Mouse (Mus musculus) c-Kit-negative CD71-positive TER-119-positive erythroid progenitor cells, embryonic 14.5 days (primary cell): ENCODE results near the gene Fam208a.

ENCODE experiments used
- DNase-seq: peaks from one replicate; pipeline ENCODE4 v3.0.0-alpha.2; 2013; ENCODE audit warnings: low read depth, low spot score

The Fam208a gene

GRCm38 (mm10) chr14:27428573-27428972, at the start of gene Fam208a:
Gene Fam208a, plus strand, starts transcription at chr14:27428834.
- DNase-seq: peak; percentile 89

DNA sequence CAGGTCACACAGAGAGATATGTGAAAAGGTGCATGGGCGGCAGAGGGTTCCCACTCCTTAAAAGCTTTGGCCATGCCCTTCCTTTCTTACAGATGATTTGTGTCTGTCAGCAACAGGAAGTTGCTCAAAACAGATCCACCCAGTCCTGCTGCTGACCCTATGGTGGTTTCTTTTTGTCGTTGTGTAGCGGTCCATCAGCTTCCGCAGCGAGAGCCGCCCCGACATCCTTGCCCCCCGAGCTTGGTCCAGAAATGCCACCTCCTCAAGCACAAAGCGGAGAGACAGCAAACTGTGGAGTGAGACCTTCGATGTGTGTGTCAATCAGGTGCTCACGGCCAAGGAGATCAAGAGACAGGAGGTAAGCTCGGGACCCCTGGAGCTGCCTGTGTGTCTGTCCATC, 49.2 kb upstream of the Fam208a start:
- no peak for DNase-seq

DNA sequence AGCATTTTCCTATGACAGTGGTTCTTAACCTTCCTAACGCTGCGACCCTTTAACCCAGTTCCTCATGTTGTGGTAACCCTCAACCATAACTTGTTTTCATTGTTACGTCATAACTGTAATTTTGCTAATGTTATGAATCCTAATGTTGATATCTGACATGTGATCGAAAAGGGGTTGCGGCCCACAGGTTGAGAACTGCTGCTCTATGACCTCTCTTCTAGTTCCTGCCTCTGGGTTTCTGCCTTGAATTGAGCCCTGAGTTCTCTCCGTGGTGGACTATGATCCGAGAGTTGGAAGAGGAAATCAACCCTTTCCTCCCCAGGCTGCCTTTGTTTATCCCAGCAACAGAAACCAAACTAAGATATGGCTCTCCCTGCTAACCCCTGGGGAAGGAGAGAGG, 47.2 kb upstream of the Fam208a start:
- DNase-seq: no peak

- DNase-seq: no peak
These were observed 45.3 kb upstream of the Fam208a start for GRCm38 (mm10) chr14:27383321-27383830.

GRCm38 (mm10) chr14:27384143-27384542, 44.5 kb upstream of the Fam208a start:
- DNase-seq: no peak

GRCm38 (mm10) chr14:27388616-27389015, 40.0 kb upstream of the Fam208a start:
- no peak for DNase-seq

DNA sequence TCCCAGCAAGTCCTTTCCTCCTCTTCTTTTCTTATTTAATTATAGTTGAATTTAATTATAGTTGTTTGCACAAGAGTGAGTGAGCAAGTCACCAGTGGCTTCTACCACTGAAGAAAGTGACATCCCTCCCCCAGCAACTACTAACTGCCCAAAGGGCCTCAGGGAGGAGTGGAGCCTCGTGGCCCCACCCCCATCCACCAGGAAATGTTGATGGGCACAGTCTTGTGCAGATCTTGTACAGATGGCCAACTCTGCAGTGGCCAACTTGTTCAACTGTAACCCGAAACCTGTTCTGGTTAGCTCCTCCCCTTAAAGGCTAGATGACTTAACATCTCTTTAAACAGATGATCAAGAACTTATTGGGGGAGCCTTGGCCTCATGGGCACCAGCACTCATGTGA, 38.9 kb upstream of the Fam208a start:
- no peak for DNase-seq

GRCm38 (mm10) chr14:27390663-27391062, 38.0 kb upstream of the Fam208a start:
- no peak for DNase-seq

GRCm38 (mm10) chr14:27391776-27392308, 36.8 kb upstream of the Fam208a start:
- no peak for DNase-seq

DNA sequence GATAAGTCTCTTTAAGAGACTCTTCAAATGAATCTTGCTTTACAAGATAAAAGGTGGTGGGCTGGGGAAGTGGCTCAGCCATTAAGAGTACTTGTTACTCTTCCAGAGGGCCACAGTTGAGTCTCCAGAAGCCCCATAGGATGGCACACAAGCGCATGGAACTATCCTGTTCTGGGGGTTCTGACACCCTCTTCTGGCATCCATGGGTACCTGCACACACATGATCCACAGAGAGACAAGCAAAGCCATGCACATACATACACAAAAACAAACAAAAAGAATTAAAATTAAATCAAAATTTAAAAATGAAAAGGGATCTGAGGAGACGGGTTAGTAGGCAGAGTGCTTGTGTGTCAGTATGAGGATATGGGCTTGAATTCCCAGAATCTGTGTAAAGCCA, 36.0 kb upstream of the Fam208a start:
- no peak for DNase-seq

GRCm38 (mm10) chr14:27393806-27394205, 34.8 kb upstream of the Fam208a start:
- no peak for DNase-seq

DNA sequence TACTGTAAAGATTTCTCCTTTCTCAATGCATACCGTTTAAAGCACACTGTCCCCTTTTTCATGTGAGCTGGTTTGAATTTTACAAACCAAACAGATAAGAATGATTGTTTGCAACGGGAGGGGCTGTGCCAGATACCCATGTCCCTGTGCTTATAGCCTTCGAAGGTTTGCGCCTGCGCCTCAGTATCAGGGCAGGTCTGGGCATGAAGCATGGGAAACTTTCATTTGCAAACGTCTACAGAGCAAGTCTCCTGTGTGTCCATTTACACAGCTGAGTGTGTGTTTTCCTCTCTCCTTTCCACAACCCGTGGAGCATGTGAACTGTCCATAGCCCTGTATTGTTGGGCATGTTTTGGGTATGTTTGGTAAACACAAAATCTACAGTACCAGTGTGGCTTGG, 32.2 kb upstream of the Fam208a start:
- no peak for DNase-seq

DNA sequence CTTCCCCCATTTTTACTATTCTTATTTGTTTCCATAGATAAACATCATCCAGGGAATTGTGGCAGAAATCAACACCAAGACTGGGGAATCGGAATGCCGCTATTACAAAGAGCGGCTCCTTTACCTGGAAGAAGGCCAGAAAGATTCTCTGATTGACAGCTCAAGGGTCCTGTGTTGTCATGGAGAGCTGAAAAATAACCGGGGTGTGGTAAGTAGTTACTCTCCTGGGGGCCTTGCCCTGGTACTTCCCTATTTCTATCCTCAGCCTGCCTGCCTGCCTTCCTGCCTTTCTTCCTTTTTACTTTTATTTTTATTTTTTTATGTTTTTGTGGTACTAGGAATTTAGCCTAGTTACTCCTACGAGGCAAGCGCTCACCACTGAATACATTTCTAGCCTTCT, 31.1 kb upstream of the Fam208a start:
- DNase-seq: no peak

DNA sequence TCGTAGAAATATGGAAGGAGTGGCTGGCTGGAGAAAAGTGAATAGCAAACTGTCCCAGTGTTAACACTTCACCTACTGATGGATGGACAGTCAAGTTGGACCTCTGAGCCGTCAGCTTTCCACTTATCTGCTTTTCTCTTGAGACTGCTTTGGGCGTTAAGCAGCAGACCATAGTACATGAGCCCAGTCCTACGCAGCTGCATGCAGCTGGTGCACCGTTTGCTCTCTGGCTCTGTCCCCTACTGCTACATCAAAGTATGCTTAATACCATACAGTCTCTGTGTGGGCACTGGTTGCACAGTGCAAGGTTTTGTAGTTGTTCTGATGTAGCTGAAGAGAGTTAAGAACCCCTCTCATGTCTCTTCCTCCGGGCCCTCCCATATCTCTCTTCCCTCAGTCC, 28.1 kb upstream of the Fam208a start:
- no peak for DNase-seq

- DNase-seq: no peak
These were observed 26.8 kb upstream of the Fam208a start for GRCm38 (mm10) chr14:27401717-27402278.

GRCm38 (mm10) chr14:27402332-27403250, 26.0 kb upstream of the Fam208a start:
- DNase-seq: no peak

DNA sequence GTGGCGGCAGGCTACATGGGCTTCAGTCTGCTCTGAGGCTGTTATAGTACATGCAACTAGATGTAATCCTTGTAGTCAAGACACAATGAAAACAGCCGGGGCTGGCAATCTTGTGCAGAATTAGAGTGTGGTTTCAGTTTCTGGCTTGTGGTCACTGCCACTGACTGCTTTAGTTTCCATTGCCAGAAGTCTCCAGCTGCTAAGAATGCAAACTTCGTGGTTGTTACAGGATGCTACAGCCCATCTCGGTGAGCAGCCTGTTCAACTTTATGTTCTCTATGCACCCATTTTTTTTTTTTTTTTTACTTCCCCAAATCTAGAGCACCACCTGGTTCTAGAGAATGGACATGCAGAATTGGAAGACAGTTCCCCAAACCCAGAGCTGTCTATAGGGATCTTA, 23.2 kb upstream of the Fam208a start:
- DNase-seq: no peak

DNA sequence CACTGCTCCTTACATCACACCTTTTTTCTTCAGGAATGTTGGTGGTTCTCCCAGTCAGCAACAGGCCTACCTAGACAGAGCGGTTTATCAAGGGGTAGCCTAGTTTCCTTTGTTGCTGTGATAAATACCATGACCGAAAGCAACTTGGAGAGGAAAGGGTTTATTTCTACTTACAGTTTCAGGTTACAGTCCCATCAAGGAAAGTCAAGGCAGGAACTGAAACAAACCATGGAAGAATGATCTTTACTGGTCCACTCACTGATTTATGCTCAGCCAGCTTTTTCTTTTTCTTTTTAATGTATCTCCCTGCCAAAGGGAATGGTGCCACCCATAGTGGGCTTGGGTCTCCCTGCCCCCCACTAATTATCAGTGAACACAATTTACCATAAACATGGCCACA, 22.7 kb upstream of the Fam208a start:
- no peak for DNase-seq

DNA sequence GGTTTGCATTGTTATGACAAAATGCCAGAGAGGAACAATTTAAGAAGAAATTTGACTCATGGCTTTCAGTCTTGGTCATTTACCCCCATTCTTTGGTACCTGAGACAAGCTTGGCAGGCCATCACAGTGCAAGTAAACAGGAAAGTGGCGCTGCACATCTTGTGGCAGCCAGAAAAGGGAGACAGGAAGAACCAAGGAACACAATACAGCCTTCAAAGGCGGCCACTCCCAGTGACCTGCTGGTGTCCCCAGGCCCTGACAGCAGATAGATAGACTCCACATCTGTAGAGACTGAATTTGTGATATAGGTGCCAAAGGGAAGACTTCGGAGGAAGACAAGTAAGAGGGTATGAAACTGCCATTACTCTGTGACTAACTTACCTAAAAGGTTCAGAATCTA, 20.4 kb upstream of the Fam208a start:
- no peak for DNase-seq

DNA sequence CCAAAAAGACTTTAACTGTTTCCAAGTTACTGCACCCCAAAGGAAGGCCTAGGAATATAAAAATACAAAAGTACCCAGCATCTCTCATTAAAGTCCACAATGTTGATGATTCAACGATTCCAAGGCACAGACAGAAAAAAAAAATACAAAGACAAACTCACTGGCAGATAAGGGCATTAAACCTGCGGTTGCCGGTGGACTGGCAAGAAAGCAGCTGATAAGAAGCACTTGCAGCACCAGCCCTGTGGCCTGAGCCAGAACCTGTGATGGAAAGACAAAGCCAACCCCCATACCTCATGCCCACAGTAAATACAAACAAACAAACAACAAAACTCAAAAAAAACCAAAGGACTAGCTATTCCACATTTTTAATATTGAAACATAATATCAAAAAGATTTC, 19.0 kb upstream of the Fam208a start:
- DNase-seq: no peak

- DNase-seq: no peak
These were observed 17.1 kb upstream of the Fam208a start for GRCm38 (mm10) chr14:27411492-27411891.

- no peak for DNase-seq
These were observed 15.9 kb upstream of the Fam208a start for GRCm38 (mm10) chr14:27412699-27413098.

DNA sequence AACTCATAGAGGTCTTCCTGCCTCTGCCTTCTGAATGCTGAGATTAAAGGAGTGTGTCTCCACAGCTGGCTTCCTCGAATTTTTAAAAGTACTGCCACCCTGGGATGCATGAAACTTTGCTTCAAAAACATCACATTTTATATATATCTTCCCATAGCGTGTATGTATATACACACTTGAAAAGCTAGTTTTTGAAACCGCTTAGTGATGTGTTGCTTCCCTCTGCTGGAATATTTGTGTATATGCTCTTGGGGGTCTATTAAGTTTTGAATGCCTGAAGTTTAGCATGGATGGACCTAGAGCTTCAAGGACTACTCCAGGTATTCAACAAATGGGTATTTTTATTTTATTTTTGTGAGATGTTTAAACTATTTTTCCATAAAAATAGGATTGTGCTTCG, 14.7 kb upstream of the Fam208a start:
- no peak for DNase-seq
